Mouse (Mus musculus) liver, embryonic 14.5 days (tissue): Measurements from ENCODE around the gene Itih5.

Source experiments
- CTCF ChIP-seq: IDR thresholded peaks from 2 replicates; pipeline ENCODE4 v1.5.1; 2016; ENCODE audit warnings: antibody characterized with exemption, low read depth, control low read depth
- EP300 ChIP-seq: IDR thresholded peaks from 2 replicates; pipeline ENCODE4 v1.6.1; 2016; ENCODE audit warnings: antibody characterized with exemption, low read depth

- TF ChIP-seq CTCF = no peak
- TF ChIP-seq EP300 = no peak
These were observed 34.6 kb upstream of the Itih5 start for GRCm38 (mm10) chr2:10118751-10119150.
